Mouse (Mus musculus) urinary bladder, adult 2 months (tissue): ENCODE data around the gene Nceh1. TPM values are rescaled to one million over a fixed set of nuclear protein-coding genes. Genes with fewer than 3 reads are reported as not detected.
"Not testable (repeated sequence)": the region's sequence is repeated elsewhere in the genome, so short reads cannot be mapped to it uniquely, and the experiment has no call there.

Source experiments
- DNase-seq: peaks from one replicate; pipeline ENCODE4 v3.0.0; 2022; ENCODE audit warnings: low spot score
- polyA plus RNA-seq: library from polyadenylated mRNA; depleted of rRNA; stranded (reverse); fragments of >200 nt; gene quantifications from 2 replicates; pipeline ENCODE4 v1.2.3, GENCODE M21; 2012

Nceh1 gene
- polyA plus RNA-seq, 1 experiment: 5.8 TPM

DNA sequence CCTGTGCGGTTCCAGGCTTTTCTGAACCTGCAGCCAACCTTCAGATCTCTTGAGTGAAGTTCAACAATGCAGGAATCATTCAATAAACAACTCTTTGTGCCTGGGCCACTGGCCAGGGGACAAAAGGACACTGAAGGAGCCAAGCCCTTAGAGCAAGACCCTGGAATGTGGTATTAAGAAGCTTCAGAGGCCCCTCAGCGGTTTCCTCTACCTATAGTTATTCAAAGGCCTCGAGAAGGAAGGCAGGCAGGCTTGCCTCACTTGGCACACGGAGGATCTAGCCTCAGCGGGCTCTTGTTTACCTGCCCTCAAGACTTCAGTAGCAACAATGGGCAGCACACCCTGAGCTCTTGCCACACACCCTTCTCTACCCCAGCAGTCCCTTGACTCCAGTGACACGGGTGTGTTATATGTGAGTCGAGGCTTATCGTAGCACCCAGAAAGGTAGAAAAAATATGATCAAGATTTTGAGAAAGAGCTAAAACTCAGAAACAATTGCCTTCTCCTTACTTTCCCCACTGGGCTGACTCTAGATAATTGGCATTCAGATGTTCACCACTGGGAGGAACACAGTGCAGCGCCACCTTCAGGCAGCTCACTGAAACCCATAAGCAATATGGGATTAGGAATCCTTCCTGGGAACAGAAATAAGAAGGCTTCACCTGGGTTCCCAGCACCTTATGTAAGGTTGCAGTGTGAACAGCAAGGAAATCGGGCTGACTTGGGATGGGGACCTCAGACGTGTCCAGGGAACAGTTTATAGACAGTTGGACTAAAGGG lies 46.0 kb downstream of the Nceh1 start:
- no peak for DNase-seq

GRCm38 (mm10) chr3:27233361-27233760 lies 50.6 kb downstream of the Nceh1 start:
- DNase-seq: no peak

DNA sequence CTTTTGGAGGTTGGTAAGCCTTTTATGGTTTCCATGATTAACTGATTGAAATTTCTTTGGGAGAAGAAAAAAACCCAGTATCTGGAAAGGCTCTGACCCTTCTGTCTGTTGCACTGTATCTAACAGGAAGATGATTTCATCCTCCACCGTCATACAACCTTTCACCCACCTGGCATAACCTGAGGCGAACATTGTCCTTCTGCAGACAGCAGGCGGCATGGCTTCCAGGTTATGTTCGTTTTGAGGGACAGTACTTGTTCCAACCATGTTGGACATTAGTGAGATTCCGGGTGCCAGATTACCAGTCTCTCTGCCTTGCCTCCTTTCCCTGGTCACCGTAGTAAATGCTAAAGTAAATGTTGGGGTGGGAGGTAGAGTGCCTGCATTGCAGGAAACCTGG lies 51.1 kb downstream of the Nceh1 start:
- no peak for DNase-seq

DNA sequence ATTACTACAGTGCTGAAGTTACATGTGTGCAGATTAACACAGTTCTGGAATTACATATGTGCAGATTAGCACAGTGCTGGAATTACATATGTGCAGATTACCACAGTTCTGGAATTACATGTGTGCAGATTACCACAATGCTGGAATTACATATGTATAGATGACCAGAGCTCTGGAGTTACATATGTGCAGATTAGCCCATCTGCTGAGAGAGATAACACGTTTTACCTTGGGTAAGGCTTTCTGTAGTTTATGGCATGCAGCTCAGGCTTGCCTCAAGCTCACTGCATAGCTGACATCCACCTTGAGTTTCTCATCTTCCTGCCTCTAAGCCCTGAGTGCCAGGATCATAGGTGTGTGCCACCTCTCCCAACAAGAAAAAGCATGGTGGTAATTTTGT lies 52.2 kb downstream of the Nceh1 start:
- no peak for DNase-seq

- DNase-seq: no peak
Measured at GRCm38 (mm10) chr3:27237226-27237625, 54.5 kb downstream of the Nceh1 start.

GRCm38 (mm10) chr3:27238563-27238962 lies 55.8 kb downstream of the Nceh1 start:
- DNase-seq: no peak

DNA sequence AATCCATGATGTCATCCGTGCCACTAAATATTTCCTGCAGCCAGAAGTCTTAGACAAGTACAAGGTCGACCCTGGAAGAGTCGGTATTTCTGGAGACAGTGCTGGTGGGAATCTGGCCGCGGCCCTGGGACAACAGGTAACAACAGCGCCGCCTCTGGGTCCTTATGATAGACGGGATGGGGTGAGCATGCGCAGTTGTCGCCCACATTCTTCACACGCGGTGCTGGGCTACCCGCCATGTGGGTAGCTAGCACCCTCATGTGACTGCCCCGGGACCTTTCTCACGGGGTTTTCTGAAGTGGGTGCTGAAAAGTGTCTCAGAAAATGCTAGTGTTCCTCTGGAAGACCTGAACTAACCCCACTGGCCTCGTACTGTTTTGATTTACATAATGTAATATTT lies 56.8 kb downstream of the Nceh1 start:
- DNase-seq: no peak

GRCm38 (mm10) chr3:27241864-27242263 lies 59.1 kb downstream of the Nceh1 start:
- DNase-seq: no peak

DNA sequence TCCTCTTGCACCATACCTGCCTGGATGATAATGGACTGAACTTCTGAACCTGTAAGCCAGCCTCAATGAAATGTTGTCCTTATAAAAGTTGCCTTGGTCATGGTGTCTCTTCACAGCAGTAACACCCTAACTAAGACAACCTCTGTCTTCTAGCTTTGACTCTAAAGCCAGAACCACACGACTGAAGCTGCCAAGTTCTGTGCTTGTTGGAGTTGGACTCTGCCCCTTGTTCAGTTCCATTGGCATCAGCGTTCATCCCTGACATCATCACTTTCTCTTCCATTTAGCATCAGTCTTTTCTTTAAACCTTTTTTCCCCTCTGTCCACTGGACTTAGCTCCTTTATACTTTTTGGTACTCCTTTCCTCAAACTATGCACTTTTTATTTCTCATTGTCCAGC lies 63.4 kb downstream of the Nceh1 start:
- DNase-seq: no peak

DNA sequence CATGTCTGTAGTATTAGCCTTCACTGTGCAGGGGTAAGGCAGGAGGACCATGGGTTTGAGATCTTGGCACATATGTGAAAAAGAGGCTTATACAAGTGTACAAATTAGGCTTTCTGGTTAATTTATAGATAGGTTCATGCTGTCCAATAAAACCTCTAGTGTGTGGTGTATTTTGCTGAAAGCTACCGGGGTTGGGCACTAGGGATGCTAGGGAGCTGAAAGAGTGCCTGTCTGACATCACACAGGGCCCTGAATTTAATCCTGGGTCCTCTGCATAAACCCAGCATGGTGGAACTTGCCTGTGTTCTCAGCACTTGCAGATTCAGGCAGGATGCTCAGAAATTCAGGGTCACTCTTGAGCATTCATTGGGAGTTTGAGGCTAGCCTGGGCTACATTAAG lies 65.0 kb downstream of the Nceh1 start:
- DNase-seq: no peak

DNA sequence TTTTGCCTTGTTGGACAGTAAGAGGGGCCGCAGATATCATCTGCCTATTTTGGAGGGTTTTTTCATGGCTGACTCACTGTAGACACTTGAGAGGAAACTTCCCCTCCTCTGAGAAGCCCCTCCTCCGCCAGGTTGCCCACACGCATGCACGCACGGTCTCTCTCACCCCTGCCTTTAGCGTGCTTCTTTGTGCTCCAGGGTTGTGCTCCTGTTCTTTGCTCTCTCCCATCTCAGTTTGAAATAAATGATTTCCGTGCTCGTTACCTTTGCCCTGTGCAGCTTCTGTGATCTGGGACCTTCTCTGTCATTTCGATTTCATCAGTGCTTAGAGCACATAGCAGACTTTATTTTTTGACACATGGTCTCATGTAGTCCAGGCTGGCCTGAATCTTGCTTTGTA lies 66.3 kb downstream of the Nceh1 start:
- no peak for DNase-seq

DNA sequence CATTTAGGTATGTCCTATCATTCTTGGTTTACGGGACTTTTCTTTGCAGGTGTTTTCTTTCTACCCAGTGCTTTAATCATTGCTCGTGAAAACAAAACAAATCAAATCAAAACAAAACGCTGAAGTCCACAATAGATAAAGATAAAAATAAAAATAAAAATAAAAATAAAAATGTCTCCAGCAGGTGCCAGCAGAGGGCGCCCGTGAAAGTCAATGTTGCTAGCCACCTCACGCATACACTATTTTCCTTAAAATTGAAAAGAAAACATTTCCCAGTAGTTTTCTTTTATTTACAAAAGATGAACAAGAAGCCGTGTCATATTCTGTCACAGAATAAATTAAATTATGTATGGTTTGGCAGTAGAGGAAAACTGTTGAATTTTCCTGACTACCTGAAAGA lies 68.2 kb downstream of the Nceh1 start:
- DNase-seq: no peak

DNA sequence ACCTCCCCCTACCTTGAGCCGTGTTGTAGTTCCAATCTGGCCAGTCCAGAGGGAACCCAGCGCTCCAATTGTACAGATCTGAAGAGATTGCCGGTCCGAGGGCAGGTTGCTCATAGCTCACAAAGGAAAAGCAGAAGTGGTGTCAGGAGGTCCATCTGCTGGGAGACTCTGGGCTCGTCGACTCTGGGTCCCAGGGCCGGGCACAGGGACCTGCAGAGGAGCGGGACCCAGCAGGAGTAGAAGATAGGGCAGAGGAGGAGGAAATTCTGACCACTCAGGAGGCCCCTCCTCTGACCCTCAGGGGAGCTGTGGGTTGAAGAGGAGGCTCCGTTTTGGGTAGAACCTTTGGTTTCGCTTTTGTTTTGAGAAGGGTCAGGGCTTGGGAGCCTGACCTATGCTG lies 75.7 kb downstream of the Nceh1 start:
- DNase-seq: no peak

DNA sequence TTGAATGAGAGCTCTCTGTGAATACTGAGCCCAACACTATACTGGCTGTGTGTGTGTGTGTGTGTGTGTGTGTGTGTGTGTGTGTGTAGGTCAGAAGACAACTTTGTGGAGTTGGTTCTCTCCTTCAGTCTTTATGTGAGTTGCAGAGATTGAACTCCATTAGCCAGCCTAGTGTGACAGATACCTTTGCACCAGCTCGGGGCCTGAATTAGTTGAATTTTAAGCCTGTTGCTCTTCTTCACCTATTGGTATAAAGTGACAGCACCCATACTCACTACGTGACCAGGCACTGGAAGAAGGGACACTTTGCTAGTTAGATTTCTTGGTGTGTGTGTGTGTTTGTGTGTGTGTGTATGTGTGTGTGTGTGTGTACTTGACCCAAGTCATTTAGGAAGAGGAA lies 77.6 kb downstream of the Nceh1 start:
- no peak for DNase-seq

- DNase-seq: no peak
Measured at GRCm38 (mm10) chr3:27267327-27267726, 84.6 kb downstream of the Nceh1 start.

DNA sequence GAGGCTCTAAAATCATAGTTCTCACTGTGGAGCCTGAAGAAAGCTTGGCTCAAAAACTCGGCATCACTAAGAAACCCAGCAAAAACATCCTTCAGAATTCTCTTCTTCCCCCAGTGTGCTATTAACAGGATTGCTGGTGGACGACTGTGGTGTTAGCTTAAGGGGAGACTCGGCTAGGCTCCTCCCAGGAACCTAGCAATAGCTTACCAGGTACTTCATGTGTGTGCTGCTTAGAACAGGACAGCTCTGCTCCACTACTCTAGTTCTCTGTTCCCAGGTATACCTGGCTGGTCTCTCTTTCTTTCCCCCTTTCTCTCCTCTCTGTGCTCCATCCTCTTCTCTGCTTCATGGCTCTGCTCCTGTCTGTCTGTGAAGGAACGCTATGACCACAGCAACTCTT lies 85.1 kb downstream of the Nceh1 start:
- DNase-seq: no peak

- no peak for DNase-seq
Measured at GRCm38 (mm10) chr3:27269151-27269550, 86.4 kb downstream of the Nceh1 start.

DNA sequence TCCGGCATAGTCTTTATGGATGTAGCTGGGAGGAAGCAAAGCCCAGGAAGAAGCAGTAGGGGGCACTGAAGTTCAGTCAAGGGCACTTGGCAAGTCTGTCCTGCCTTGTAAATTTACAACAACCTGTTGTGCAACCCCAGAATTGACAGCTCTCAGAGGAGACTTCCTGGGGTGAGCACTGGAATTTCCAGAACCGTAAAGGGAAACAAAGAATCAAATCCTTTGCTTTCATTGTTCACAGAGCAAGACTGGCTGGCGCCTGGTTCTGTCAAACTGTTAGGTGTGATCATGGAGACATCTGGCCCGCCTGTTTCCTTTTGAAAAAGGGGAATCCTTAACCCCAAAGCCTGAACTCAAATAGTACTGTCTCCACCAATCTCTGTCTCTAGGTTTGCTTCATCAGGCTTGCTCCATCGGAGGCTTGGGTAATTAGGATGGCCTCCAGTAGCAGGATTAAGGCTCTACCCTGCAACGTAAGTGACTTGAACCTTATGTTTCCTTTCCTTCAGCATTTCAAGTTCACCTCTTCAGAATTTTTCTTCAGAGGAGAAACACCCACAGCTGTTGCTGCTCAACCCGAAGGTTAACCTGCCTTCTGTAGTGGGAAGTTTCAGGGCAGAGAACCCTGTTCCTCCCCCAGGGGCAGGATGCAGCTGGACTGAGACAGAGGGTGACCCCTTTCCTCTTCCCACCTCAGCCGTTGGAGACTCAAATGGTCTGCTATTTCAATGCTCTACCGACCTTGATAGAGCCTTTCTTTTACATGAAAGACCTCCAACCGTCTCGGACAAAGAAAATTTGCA lies 87.6 kb downstream of the Nceh1 start:
- no peak for DNase-seq

DNA sequence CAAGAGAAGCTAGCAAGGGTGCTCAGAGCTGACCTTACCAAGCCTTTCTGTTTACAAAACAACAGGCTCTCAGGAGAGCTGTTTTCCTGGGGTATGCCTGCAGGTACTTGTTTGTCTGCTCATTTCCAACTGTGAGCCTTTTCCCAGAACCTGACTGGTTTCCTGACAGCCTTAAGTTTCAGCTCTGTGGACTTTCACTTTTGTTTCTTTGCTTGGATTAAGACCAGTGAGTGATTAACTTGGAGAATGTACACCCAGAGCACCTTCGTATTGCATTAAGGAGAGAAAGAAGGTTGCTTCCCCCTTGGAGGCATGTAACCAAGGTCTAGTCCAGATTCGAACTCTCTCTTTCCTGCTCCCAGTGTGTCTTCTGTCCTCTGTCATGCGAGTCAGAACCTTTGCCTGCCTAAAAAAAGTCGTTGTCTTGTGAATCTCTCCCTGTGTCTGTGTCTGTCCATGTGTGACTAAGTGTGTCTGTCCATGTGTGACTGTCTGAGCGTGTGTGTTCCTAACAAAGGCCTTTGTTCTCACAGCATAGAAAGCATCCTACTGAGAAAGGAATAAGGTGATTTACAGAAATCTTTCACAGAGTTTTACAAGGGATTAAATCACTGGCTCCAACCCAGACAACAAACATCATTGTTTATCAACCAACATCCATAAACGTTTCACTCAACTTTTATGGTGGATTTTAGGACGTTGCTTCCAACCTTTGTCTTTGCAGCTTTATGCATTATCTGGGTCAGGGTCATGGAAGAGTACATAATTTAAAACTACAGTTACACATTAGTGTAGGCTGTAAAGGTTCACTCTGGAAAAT lies 90.4 kb downstream of the Nceh1 start:
- no peak for DNase-seq

DNA sequence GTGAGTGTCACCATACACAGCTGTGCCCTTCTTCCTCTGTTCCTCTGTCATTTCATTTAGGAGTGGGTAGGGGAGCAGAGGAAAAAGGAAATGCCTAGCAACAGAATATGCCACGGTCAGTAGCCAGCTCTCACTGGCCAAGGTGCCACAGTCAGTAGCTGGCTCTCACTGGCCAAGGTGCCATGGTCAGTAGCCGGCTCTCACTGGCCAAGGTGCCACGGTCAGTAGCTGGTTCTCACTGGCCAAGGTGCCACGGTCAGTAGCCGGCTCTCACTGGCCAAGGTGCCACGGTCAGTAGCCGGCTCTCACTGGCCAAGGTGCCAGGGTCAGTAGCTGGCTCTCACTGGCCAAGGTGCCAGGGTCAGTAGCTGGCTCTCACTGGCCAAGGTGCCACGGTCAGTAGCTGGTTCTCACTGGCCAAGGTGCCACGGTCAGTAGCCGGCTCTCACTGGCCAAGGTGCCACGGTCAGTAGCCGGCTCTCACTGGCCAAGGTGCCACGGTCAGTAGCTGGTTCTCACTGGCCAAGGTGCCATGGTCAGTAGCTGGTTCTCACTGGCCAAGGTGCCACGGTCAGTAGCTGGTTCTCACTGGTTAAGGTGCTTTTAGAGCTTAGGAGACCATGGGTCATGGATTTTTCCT lies 96.6 kb downstream of the Nceh1 start:
- DNase-seq: not testable (repeated sequence)

DNA sequence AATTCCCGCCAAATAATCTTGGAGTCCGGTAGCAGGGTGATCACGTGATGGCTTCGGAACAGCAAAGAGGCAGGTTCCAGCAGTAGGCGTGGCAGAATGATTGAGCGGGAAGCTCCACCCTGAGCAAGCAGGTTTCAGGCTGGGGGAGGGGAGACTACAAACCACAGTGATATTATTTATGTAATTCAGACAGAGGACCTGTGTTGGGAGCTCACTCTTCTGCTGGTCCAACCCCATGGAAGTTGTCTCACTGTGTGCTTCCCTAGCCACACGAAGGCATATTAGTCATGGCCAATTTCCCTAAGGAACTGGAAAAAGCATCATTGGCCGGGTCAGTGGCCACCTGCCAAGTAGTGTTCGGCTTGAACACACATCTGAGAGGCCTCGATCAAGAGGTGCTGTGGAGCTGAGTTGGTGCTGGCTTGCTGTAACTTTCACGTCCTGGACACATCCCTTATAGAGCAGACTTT lies 97.5 kb downstream of the Nceh1 start:
- DNase-seq: no peak
